Mouse (Mus musculus) R1 (cell line): ENCODE results near the gene Btnl2.

Source experiments
- DNase-seq: peaks from one replicate; pipeline ENCODE4 v3.0.0-alpha.2; 2018; ENCODE audit warnings: low read depth, low spot score

Gene Btnl2

GRCm38 (mm10) chr17:34347606-34348308 lies 6.9 kb upstream of the Btnl2 start:
- DNase-seq = no peak

- peak; percentile 84 for DNase-seq
Observed at GRCm38 (mm10) chr17:34349429-34349828, 5.2 kb upstream of the Btnl2 start.

GRCm38 (mm10) chr17:34354940-34355339 lies 318 bp downstream of the Btnl2 start:
- DNase-seq = no peak

GRCm38 (mm10) chr17:34362954-34363546 lies 8.4 kb downstream of the Btnl2 start:
- no peak for DNase-seq

- no peak for DNase-seq
Observed at GRCm38 (mm10) chr17:34363676-34364310, 9.2 kb downstream of the Btnl2 start.

GRCm38 (mm10) chr17:34365031-34365430 lies 10.4 kb downstream of the Btnl2 start:
- no peak for DNase-seq

- no peak for DNase-seq
Observed at GRCm38 (mm10) chr17:34370563-34370962, 15.9 kb downstream of the Btnl2 start.

- DNase-seq = no peak
Observed at GRCm38 (mm10) chr17:34373055-34373709, 18.6 kb downstream of the Btnl2 start.

- no peak for DNase-seq
Observed at GRCm38 (mm10) chr17:34376847-34377246, 22.2 kb downstream of the Btnl2 start, which contains the start of gene Btnl1. TSS of gene Btnl1 (plus strand) at chr17:34377132.

- no peak for DNase-seq
Observed at GRCm38 (mm10) chr17:34377450-34378209, 23.0 kb downstream of the Btnl2 start.

- DNase-seq = no peak
Observed at GRCm38 (mm10) chr17:34378716-34379115, 24.1 kb downstream of the Btnl2 start.

GRCm38 (mm10) chr17:34379451-34379850 lies 24.8 kb downstream of the Btnl2 start:
- DNase-seq = no peak

- peak; percentile 44 for DNase-seq
Observed at GRCm38 (mm10) chr17:34381876-34382275, 27.3 kb downstream of the Btnl2 start.

GRCm38 (mm10) chr17:34383212-34383611 lies 28.6 kb downstream of the Btnl2 start:
- peak; percentile 66 for DNase-seq

GRCm38 (mm10) chr17:34384699-34385098 lies 30.1 kb downstream of the Btnl2 start:
- no peak for DNase-seq

GRCm38 (mm10) chr17:34386656-34387055 lies 32.0 kb downstream of the Btnl2 start:
- DNase-seq = no peak

- DNase-seq = peak; percentile 49
Observed at GRCm38 (mm10) chr17:34388513-34388912, 33.9 kb downstream of the Btnl2 start.

- DNase-seq = no peak
Observed at GRCm38 (mm10) chr17:34391507-34391906, 36.9 kb downstream of the Btnl2 start.

- DNase-seq = peak; percentile 36
Observed at GRCm38 (mm10) chr17:34392321-34392720, 37.7 kb downstream of the Btnl2 start.

GRCm38 (mm10) chr17:34397357-34397756 lies 42.7 kb downstream of the Btnl2 start:
- peak; percentile 23 for DNase-seq

- DNase-seq = peak; percentile 90
Observed at GRCm38 (mm10) chr17:34398058-34398710, 43.6 kb downstream of the Btnl2 start.
